Mouse (Mus musculus) ES-Bruce4 (cell line): ENCODE measurements around the gene Osbpl2.

Source experiments
- CTCF ChIP-seq: IDR thresholded peaks from one replicate; pipeline ENCODE4 v1.8.1; 2011; ENCODE audit warnings: low read depth, low read length
- POLR2A ChIP-seq: IDR thresholded peaks from one replicate; pipeline ENCODE4 v1.8.1; 2011; ENCODE audit warnings: low read length; ENCODE audit not compliant: insufficient read depth

DNA sequence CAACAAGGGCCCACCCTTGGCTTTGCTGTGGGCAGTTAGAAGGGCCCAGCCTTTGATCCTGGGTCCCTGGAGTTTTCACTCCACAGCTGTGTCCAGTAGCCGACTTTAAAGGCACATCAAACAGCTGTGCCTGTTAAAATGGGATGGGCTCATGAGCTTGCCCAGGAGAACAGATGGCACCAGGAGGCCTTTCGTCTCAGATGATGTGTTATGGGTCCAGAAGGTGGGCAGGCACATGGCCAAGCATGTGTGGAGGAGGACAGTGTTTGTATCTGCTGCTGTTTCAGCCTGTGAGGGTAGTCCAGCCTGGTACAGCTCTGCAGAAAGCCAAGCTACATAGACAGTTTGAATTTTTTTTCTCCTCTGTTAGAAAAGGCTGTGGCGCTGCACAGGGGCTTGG, 35.7 kb downstream of the Osbpl2 start:
- TF ChIP-seq CTCF (no peak), POLR2A (no peak)
